Comparison of ENCODE assay signal across 15 mouse cellular contexts in the genomic region with DNA sequence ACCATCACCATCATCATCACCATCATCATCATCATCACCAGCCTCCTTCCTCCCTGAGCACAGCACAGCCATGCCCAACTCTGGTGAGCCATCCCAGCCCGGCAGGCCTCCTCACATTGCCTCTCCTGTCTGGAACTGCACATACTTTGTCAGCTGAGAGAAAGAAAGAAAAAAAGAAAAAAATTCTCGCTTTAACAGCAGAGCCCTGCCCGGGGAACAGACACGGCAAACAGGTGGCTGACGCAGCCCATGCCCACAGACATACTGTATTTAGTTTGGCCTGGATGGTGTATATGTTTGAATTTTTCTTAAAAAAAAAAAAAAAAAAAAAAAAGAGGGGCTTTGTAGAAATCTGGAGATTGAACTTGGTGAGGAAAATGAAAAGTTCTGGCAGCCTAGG.
"Had no signal": no experiment of that assay in that cellular context is flagged by ENCODE, and none has a peak within 500 bp of the region (broad histone marks: within the 10 kb centered on the region; RNA-seq: fewer than 3 reads in every experiment).

No protein-coding gene starts in this region.

- H3K4me2 ChIP-seq: midbrain, embryonic 11.5 days; midbrain, embryonic 15.5 days had no signal

- H3K4me1 ChIP-seq: megakaryocyte, embryonic 14.5 days had no signal

- H3K9ac ChIP-seq: limb, embryonic 12.5 days; liver, embryonic 13.5 days; liver, postnatal 0 days; lung, embryonic 15.5 days; midbrain, embryonic 15.5 days had no signal

- ATAC-seq: liver, postnatal 0 days had no signal

- H3K9me3 ChIP-seq: limb, embryonic 12.5 days; liver, embryonic 13.5 days; lung, embryonic 15.5 days; megakaryocyte, embryonic 14.5 days; midbrain, embryonic 15.5 days had no signal

- DNase-seq: kidney, postnatal 36 days; layer of hippocampus, adult 9-11 months; layer of hippocampus, postnatal 36 days; liver, embryonic 13.5 days; liver, postnatal 0 days; lung, postnatal 14 days; thymus, postnatal 4 days had no signal

- H3K27ac ChIP-seq: kidney, postnatal 0 days; limb, embryonic 12.5 days; liver, embryonic 13.5 days; lung, embryonic 15.5 days; macrophage; stomach, postnatal 0 days had no signal

- H3K4me3 ChIP-seq: limb, embryonic 12.5 days; liver, embryonic 13.5 days; lung, embryonic 15.5 days; megakaryocyte, embryonic 14.5 days; midbrain, embryonic 15.5 days had no signal

- H3K36me3 ChIP-seq: limb, embryonic 12.5 days; liver, embryonic 13.5 days; lung, embryonic 15.5 days; midbrain, embryonic 15.5 days had no signal

- H3K27me3 ChIP-seq: midbrain, embryonic 15.5 days had no signal
